Mouse (Mus musculus) limb, embryonic 10.5 days (tissue): ENCODE data around the gene Gab1. TPM values are rescaled to one million over a fixed set of nuclear protein-coding genes. Genes with fewer than 3 reads are reported as not detected.

Experiments
- DNase-seq: peaks from one replicate; pipeline ENCODE4 v3.0.0-alpha.2; 2017; ENCODE audit warnings: low spot score
- H3K27ac ChIP-seq: fragments of 300-500 bp; sonication (generic); 2 replicates; pipeline ENCODE4 v1.5.1; 2016; ENCODE audit warnings: mild to moderate bottlenecking
- H3K27me3 ChIP-seq: fragments of 300-500 bp; sonication (generic); 2 replicates; pipeline ENCODE4 v1.6.1; 2016; ENCODE audit warnings: low read depth, mild to moderate bottlenecking; ENCODE audit not compliant: poor library complexity, severe bottlenecking
- H3K36me3 ChIP-seq: fragments of 300-500 bp; sonication (generic); 2 replicates; pipeline ENCODE4 v1.6.1; 2016; ENCODE audit warnings: mild to moderate bottlenecking, moderate library complexity
- H3K4me1 ChIP-seq: fragments of 300-500 bp; sonication (generic); 2 replicates; pipeline ENCODE4 v1.6.1; 2016
- H3K4me3 ChIP-seq: fragments of 300-500 bp; sonication (generic); 2 replicates; pipeline ENCODE4 v1.5.1; 2016; ENCODE audit warnings: mild to moderate bottlenecking, moderate library complexity
- H3K9me3 ChIP-seq: fragments of 300-500 bp; sonication (generic); replicated peaks from 2 replicates; pipeline ENCODE4 v1.6.1; 2016; ENCODE audit warnings: mild to moderate bottlenecking
- WGBS: fragments of 180-500 bp; shearing (Covaris S2); methylation state at CpG from one replicate; pipeline ENCODE4 v1.1.7; 2016; 5-methylcytosine and 5-hydroxymethylcytosine counted together
- polyA plus RNA-seq: library from polyadenylated mRNA; unstranded; fragments of >200 nt; fragmentation: Nextera tagmentation; extraction: Ambion mirVana; gene quantifications from 2 replicates; pipeline ENCODE4 v1.2.1, GENCODE M21; 2016

Gene Gab1
- polyA plus RNA-seq, 1 experiment from 2014 or later, result 14.2 TPM

DNA sequence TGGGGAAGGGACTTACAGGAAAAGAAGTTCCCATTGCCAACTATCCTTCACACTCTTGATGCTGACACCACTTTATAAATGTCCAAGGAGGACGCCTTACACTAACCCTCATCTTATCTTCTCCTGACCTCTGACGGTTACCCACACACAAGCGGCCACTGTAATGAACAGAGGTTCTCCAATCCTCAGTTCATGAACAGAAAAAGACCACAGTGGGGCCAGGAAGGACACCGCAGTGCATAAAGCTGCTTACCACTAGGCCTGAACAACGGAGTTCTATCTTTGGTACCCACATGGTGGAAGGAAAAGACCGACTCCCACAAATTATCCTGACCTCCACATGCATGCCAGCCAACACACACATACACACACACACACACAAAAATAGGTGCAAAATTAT, 28.7 kb downstream of the Gab1 start:
- 0 out of 2 replicates have a peak overlapping the region, but pooled peaks have one; percentile 9 for H3K27ac ChIP-seq
- no peaks in the 10 kb centered on the region for H3K9me3 ChIP-seq
- 90% methylated on average over 6 of the region's 6 CpGs for WGBS
- no peak overlapping the region for H3K4me3 ChIP-seq
- H3K36me3 ChIP-seq, result no peaks in the 10 kb centered on the region
- DNase-seq, result no peak
- H3K27me3 ChIP-seq, result no peaks in the 10 kb centered on the region
- peaks cover 29% of the 10 kb centered on the region for H3K4me1 ChIP-seq

DNA sequence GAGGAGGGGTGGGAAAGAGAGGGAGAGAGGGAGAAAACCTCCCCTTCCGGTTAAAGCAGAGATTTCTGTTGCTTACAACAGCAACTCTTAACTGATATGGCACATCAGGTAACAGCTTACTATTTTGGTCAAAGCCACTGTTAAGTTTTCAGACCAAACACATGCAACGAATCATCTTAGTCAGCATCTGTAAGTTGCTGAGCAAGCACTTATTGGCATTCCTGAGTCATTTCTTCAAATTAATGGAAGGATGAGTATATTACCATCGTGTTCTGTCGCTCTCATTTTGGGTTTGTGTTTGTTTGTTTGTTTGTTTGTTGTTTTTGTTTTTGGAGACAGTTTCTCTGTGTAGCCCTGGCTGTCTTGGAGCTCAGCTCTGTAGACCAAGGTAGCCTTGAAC, 30.3 kb downstream of the Gab1 start:
- no peaks in the 10 kb centered on the region for H3K36me3 ChIP-seq
- peaks cover 31% of the 10 kb centered on the region for H3K4me1 ChIP-seq
- H3K27ac ChIP-seq, result no peak overlapping the region; the same call in 1 of the 2 replicates
- no peaks in the 10 kb centered on the region for H3K27me3 ChIP-seq
- WGBS, result 95% methylated on average over 4 of the region's 4 CpGs
- H3K9me3 ChIP-seq, result no peaks in the 10 kb centered on the region
- no peak for DNase-seq
- no peak overlapping the region for H3K4me3 ChIP-seq

DNA sequence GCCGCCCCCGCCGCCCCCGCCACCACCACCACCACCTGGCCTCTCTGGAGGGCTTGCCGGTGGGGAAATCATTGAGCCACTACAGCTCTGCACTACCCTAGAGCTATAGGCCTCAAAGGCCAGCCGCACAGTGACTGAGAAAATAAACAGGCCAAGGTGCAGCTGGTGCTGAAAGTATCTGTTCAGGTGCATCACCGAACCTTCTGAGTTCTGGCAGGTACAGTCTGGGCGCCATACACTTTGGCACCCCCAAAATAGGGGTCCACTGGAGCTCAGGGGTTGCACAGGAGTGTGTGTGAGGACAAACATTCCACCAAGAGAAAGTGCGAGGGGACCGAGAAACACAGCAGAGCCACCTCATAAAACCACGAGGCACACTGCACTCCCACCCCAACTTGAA, 31.7 kb downstream of the Gab1 start:
- Histone ChIP-seq H3K4me1 (peaks cover 31% of the 10 kb centered on the region), H3K36me3 (no peaks in the 10 kb centered on the region), H3K4me3 (no peak overlapping the region), H3K27ac (peak overlapping the region; percentile 44; the same call in 1 of the 2 replicates), H3K9me3 (no peaks in the 10 kb centered on the region), H3K27me3 (no peaks in the 10 kb centered on the region)
- 76% methylated on average over 11 of the region's 11 CpGs for WGBS
- no peak for DNase-seq

DNA sequence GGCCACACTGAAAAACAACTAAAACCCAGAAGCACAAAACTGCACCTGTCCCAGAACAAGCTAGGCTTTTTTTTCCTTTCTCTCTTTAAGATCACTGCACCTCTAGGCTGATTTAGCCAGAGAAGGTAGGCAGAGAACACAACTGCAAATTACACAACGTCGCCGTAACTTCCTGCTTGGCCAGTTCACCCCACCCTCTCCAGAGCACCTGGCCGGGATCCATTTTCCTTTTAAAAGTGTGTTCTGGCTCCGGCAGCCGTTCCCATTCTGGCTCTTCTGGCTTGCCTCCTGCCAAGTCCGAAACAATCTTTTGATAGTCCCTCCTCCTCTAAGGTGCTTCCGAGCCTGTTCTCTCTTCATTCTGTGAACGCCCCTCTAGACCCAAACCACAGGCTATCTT, 32.4 kb downstream of the Gab1 start:
- H3K9me3 ChIP-seq, result no peaks in the 10 kb centered on the region
- no peak for DNase-seq
- H3K4me3 ChIP-seq, result no peak overlapping the region
- peak overlapping the region; percentile 44; the same call in 1 of the 2 replicates for H3K27ac ChIP-seq
- WGBS, result 83% methylated on average over 9 of the region's 9 CpGs
- H3K4me1 ChIP-seq, result peaks cover 29% of the 10 kb centered on the region
- no peaks in the 10 kb centered on the region for H3K27me3 ChIP-seq
- no peaks in the 10 kb centered on the region for H3K36me3 ChIP-seq

DNA sequence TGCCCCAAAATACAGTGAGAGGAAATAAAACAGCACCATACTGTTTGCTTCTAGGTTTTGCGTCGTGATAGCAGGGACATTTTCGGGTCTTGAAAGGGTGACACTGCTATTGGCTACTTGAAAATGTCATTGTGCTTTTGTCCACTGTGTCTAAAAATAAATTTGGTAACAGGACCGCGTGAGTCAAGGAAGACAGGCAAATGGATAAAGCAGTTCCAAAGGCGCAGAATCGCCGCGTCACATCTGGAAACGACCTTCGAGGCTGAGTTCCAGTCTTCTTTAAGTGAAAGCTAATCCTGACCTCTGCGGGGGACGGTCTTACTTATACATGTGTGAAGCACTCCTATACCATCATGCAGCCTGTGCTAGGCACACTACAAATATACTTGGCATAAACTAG, 35.0 kb downstream of the Gab1 start:
- H3K27me3 ChIP-seq, result no peaks in the 10 kb centered on the region
- no peaks in the 10 kb centered on the region for H3K9me3 ChIP-seq
- 94% methylated on average over 13 of the region's 13 CpGs for WGBS
- no peak overlapping the region for H3K27ac ChIP-seq
- no peaks in the 10 kb centered on the region for H3K36me3 ChIP-seq
- peaks cover 37% of the 10 kb centered on the region for H3K4me1 ChIP-seq
- DNase-seq, result no peak
- H3K4me3 ChIP-seq, result no peak overlapping the region

DNA sequence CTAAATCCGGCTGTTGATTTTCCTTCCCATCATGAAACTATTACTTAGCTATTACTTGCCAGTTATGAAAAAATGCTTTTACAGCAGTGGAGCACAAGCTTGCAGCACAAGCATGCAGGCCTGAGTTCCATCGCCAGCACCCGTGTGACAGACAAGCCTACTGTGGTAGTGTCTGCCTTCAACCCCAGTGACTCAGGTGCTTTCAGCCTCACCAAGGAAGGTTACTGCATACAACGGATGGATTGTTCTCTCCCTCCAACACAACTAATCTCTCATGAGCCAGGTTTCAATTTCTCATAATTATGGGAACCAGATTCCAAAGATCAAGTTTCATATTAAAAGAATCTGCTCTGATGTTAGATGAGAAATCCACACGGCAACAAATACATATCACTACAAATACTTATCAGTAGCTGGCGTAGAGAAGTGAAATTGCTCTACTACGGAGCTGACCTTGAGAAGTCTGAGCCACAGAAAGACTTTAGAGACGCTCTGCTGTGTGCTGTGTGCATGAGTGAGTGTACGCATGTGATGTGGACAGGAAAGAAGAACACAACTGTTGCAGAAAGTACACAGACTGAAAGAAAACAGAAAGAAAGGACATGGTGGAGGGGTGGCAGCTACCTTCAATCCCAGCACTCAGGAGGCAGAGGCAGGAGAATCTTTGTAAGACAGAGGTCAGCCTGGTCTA, 36.4 kb downstream of the Gab1 start:
- no peak overlapping the region for H3K27ac ChIP-seq
- no peaks in the 10 kb centered on the region for H3K36me3 ChIP-seq
- peaks cover 26% of the 10 kb centered on the region for H3K4me1 ChIP-seq
- no peak overlapping the region for H3K4me3 ChIP-seq
- WGBS, result 88% methylated on average over 9 of the region's 9 CpGs
- DNase-seq, result no peak
- H3K27me3 ChIP-seq, result no peaks in the 10 kb centered on the region
- no peaks in the 10 kb centered on the region for H3K9me3 ChIP-seq

DNA sequence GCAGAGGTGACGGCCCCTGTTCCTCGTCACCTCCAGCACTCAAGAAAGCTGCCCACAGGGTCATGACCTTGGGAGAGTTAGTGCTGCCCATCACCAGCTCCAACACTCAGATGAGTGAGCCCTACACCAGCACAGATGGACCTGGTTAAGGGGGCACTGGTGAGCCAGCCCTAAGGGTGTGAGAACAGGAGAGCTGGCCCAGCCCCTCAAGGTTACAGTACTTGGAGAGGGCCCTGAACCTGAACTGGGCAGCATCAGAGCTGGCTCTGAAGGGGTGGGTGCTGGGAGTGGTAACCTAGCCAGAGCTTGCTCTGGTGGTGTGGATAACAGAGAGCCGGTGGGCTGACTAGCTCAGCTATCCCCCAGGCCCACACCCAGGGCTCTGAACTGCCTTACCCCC, 37.8 kb downstream of the Gab1 start:
- no peaks in the 10 kb centered on the region for H3K36me3 ChIP-seq
- peaks cover 13% of the 10 kb centered on the region for H3K4me1 ChIP-seq
- H3K27ac ChIP-seq, result no peak overlapping the region
- no peaks in the 10 kb centered on the region for H3K27me3 ChIP-seq
- H3K9me3 ChIP-seq, result no peaks in the 10 kb centered on the region
- 73% methylated on average over 3 of the region's 3 CpGs for WGBS
- H3K4me3 ChIP-seq, result no peak overlapping the region
- no peak for DNase-seq

DNA sequence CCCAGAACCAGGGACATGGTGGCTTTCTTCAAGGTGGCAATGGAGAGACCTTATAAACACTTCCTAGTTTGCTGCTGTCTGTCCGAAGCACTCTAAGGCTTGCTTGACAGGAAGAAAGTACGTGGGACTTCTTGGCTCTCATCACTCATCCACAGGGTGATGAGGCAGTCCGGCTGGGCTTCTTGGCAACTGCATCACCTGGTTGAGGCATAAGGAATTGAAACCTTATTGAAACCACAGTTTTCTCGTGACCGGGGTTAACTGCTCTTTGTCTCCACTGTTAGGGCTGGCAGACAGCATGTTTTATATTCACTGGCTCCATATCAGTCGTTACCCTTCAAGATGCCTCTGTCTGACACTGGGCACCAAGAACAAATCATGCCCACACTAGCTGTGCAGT, 40.2 kb downstream of the Gab1 start:
- Histone ChIP-seq H3K4me1 (peaks cover 11% of the 10 kb centered on the region), H3K27ac (no peak overlapping the region), H3K9me3 (no peaks in the 10 kb centered on the region), H3K27me3 (no peaks in the 10 kb centered on the region), H3K4me3 (no peak overlapping the region), H3K36me3 (no peaks in the 10 kb centered on the region)
- 85% methylated on average over 6 of the region's 6 CpGs for WGBS
- no peak for DNase-seq

DNA sequence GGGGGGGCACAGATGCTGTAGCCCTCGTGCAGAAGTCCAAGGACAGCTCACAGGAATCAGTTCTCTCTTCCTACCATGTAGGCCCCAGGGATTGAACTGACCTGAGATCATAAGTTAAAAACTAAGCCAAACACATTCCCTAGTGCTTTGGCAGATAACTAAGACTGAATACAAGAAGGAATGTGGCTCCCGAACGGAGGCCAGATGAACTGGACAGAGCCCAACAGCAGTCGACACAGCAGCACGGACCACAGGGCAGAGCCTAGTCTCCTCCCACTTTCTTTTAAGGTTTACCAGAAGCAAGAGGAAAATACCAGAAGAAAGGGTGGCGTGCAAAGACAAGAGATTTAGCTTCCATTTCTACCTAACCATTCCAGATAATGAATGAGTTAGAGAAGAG, 42.1 kb downstream of the Gab1 start:
- Histone ChIP-seq H3K27me3 (no peaks in the 10 kb centered on the region), H3K9me3 (no peaks in the 10 kb centered on the region), H3K4me1 (peaks cover 11% of the 10 kb centered on the region), H3K27ac (no peak overlapping the region), H3K36me3 (no peaks in the 10 kb centered on the region), H3K4me3 (no peak overlapping the region)
- DNase-seq, result no peak
- WGBS, result 68% methylated on average over 6 of the region's 6 CpGs

DNA sequence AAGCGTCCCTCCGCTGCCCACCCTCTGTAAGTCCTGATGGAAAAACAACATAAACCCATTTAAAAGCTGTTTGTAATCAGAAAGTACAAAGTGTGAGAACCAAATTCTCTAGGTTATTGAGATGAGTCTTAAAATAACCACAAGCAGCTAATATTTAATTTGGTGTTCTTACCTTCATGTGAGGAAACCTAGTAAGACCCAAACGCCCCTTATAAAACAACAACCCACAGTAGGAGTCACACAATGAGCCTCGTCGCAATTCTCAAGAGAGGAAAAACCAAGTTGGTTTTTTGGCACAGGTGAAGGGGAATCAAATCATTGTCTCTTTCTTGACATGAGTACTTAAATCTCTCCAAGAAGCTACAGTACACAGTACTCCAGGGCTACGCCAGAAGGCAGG, 44.9 kb downstream of the Gab1 start:
- peaks cover 3% of the 10 kb centered on the region for H3K4me1 ChIP-seq
- H3K4me3 ChIP-seq, result no peak overlapping the region
- 94% methylated on average over 6 of the region's 6 CpGs for WGBS
- H3K36me3 ChIP-seq, result no peaks in the 10 kb centered on the region
- no peak overlapping the region for H3K27ac ChIP-seq
- DNase-seq, result no peak
- no peaks in the 10 kb centered on the region for H3K9me3 ChIP-seq
- H3K27me3 ChIP-seq, result no peaks in the 10 kb centered on the region

DNA sequence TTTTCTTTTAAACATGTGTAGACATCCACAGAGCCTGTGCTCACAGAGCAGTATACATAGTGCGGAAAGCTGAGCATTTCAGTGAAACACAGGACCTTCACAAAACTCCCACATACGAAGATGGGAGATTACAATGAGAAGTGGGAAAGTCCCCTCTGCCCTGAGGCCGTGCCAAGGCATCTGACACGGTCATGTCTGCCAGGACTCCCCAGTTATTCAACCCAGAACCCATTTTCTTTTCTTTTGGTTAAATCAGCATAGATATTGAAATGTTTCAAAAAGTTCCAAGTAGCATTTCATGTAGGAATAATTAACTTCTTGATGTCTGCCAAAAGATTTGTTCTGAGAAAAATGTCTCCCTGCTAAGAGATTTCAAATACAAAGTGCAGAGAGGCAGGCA, 45.9 kb downstream of the Gab1 start:
- Histone ChIP-seq H3K4me1 (peaks cover 3% of the 10 kb centered on the region), H3K27ac (no peak overlapping the region), H3K36me3 (no peaks in the 10 kb centered on the region), H3K4me3 (no peak overlapping the region), H3K27me3 (no peaks in the 10 kb centered on the region), H3K9me3 (no peaks in the 10 kb centered on the region)
- WGBS, result 77% methylated on average over 4 of the region's 4 CpGs
- no peak for DNase-seq

DNA sequence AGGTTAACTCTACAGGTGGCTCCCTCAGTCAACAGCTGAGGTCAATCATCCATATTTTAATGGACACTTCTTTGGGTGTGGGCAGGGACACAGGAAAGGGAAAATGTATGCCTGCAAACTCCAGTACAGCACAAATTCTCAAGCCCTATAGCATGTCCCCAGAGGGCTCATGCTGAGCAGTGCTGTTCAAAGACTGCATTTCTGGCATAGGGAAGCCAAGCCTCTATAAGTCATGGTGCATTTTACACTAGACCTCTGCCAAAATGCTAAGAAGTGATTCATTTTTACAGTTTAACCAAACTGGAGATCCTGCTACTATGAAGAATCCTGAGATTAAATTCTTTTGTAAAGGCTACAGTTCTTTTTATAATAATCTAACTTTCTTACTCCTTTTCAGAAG, 47.8 kb downstream of the Gab1 start:
- Histone ChIP-seq H3K4me3 (no peak overlapping the region), H3K4me1 (peaks cover 3% of the 10 kb centered on the region), H3K36me3 (no peaks in the 10 kb centered on the region), H3K9me3 (no peaks in the 10 kb centered on the region), H3K27ac (no peak overlapping the region), H3K27me3 (no peaks in the 10 kb centered on the region)
- DNase-seq, result no peak

DNA sequence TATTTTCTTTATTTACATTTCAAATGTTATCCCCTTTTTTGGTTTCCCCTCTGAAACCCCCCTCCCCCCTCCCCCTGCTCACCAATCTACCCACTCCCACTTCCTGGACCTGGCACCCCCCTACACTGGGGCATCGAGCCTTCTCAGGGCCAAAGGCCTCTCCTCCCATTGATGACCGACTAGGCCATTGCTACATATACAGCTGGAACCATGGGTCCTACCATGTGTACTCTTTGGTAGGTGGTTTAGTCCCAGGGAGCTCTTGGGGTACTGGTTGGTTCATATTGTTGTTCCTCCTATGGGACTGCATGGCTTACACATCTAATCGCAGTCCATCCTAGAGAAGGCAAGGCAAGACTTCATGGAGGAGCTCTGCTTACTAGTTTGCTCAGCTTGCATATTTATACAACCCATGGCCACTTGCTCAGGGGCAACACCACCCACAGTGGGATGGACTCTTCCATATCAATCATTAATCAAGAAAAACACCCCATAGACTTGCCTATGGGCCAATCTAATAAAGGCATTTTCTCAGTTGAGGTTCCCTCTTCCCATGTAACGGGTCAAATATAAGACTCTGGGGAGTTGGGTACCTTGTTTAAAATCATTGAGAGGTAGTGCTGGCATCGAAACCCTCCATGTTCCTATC, 48.3 kb downstream of the Gab1 start:
- no peak overlapping the region for H3K27ac ChIP-seq
- H3K4me1 ChIP-seq, result peaks cover 3% of the 10 kb centered on the region
- DNase-seq, result no peak
- 95% methylated on average over 5 of the region's 5 CpGs for WGBS
- no peaks in the 10 kb centered on the region for H3K36me3 ChIP-seq
- H3K4me3 ChIP-seq, result no peak overlapping the region
- H3K9me3 ChIP-seq, result no peaks in the 10 kb centered on the region
- H3K27me3 ChIP-seq, result no peaks in the 10 kb centered on the region
